Mouse (Mus musculus) megakaryocyte, embryonic 14.5 days (primary cell): ENCODE data around the gene Snx7.

Source experiments
- FLI1 ChIP-seq: IDR thresholded peaks from 2 replicates; pipeline ENCODE4 v1.6.1; 2012; ENCODE audit warnings: low read length, inconsistent platforms, mixed read lengths
- GATA1 ChIP-seq: IDR thresholded peaks from 3 replicates; pipeline ENCODE4 v1.6.1; 2012; ENCODE audit warnings: mixed read lengths, low read length, inconsistent platforms, borderline replicate concordance

DNA sequence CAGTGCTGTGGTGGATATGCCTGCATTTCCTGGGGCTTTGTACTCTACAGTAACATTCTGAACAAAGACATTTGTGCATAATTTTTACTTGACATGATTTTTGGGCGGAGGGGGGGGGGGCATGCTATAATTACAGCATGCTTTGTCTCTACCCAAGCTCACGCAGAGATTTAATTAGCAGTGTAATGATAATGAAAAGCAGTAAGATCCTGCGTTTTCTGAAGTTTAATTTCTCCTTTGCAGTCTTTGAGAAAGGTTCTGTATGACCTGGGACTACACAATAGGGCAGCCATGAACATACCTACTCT lies 16.7 kb downstream of the Snx7 start:
- TF ChIP-seq GATA1: no peak
- TF ChIP-seq FLI1: no peak
